Mouse (Mus musculus): Measurements from ENCODE around the gene Rpl13a. TPM values are rescaled to one million over a fixed set of nuclear protein-coding genes. Genes with fewer than 3 reads are reported as not detected.
"Not testable (repeated sequence)": the region's sequence is repeated elsewhere in the genome, so short reads cannot be mapped to it uniquely, and the experiment has no call there.

The Rpl13a gene
- polyA plus RNA-seq (2014; fragmentation: Nextera tagmentation; extraction: Ambion mirVana) = 1,416 and 1,603 TPM in 2 replicates

- peak; percentile 95 for ATAC-seq (ENCODE audit: low FRiP score, low TSS enrichment)
- H3K9ac ChIP-seq (ENCODE audit: low read depth, low read length) = peak within 1 kb of the TSS; percentile 100
- peak within 1 kb of the TSS; percentile 94 for H3K4me2 ChIP-seq (replicated peaks; ENCODE audit: low read depth, low read length)
- peak within 1 kb of the TSS; percentile 95 for H3K27ac ChIP-seq (ENCODE audit: low read depth, low read length)
- H3K27me3 ChIP-seq (ENCODE audit: control insufficient read depth, insufficient read depth, low read length) = no peaks in the 10 kb centered on the region
- 0% methylated on average over 48 of the region's 48 CpGs for WGBS
- peaks cover 27% of the 10 kb centered on the region for H3K36me3 ChIP-seq (ENCODE audit: control insufficient read depth, insufficient read depth, low read length)
- H3K9me3 ChIP-seq (ENCODE audit: control insufficient read depth, low read length) = no peaks in the 10 kb centered on the region
- H3K4me1 ChIP-seq (ENCODE audit: control insufficient read depth, insufficient read depth, low read length) = peaks cover 22% of the 10 kb centered on the region
- H3K4me3 ChIP-seq (ENCODE audit: low read length) = peak within 1 kb of the TSS; percentile 99
Observed at GRCm38 (mm10) chr7:45128624-45129246, at the start of gene Rpl13a. Rpl13a (minus strand) TSS chr7:45128761.

GRCm38 (mm10) chr7:45176356-45176755 lies 47.8 kb upstream of the Rpl13a start:
- Histone ChIP-seq H3K36me3 (ENCODE audit: control insufficient read depth, insufficient read depth, low read length) (no peaks in the 10 kb centered on the region), H3K4me2 (replicated peaks; ENCODE audit: low read depth, low read length) (peak overlapping the region; percentile 26), H3K4me3 (ENCODE audit: low read length) (peak overlapping the region; percentile 21), H3K9me3 (ENCODE audit: control insufficient read depth, low read length) (no peaks in the 10 kb centered on the region), H3K4me1 (ENCODE audit: control insufficient read depth, insufficient read depth, low read length) (peaks cover 5% of the 10 kb centered on the region; the same call in 1 of the 2 replicates), H3K9ac (ENCODE audit: low read depth, low read length) (0 out of 2 replicates have a peak overlapping the region, but pooled peaks have one; percentile 7), H3K27ac (ENCODE audit: low read depth, low read length) (no peak overlapping the region), H3K27me3 (ENCODE audit: control insufficient read depth, insufficient read depth, low read length) (peaks cover 79% of the 10 kb centered on the region)
- ATAC-seq (ENCODE audit: low FRiP score, low TSS enrichment) = no peak
- WGBS = 2% methylated on average over 30 of the region's 31 CpGs

- peaks cover 5% of the 10 kb centered on the region; the same call in 1 of the 2 replicates for H3K4me1 ChIP-seq (ENCODE audit: control insufficient read depth, insufficient read depth, low read length)
- 3% methylated on average over 19 of the region's 23 CpGs for WGBS
- H3K4me2 ChIP-seq (replicated peaks; ENCODE audit: low read depth, low read length) = peak overlapping the region; percentile 26
- 0 out of 2 replicates have a peak overlapping the region, but pooled peaks have one; percentile 7 for H3K9ac ChIP-seq (ENCODE audit: low read depth, low read length)
- H3K27me3 ChIP-seq (ENCODE audit: control insufficient read depth, insufficient read depth, low read length) = peaks cover 75% of the 10 kb centered on the region
- H3K4me3 ChIP-seq (ENCODE audit: low read length) = peak overlapping the region; percentile 21
- no peaks in the 10 kb centered on the region for H3K36me3 ChIP-seq (ENCODE audit: control insufficient read depth, insufficient read depth, low read length)
- no peak for ATAC-seq (ENCODE audit: low FRiP score, low TSS enrichment)
- no peak overlapping the region for H3K27ac ChIP-seq (ENCODE audit: low read depth, low read length)
- H3K9me3 ChIP-seq (ENCODE audit: control insufficient read depth, low read length) = no peaks in the 10 kb centered on the region; the same call in 1 of the 2 replicates
Observed at GRCm38 (mm10) chr7:45175929-45176328, 47.4 kb upstream of the Rpl13a start.

- Histone ChIP-seq H3K9ac (ENCODE audit: low read depth, low read length) (no peak overlapping the region), H3K4me2 (replicated peaks; ENCODE audit: low read depth, low read length) (no peak overlapping the region), H3K4me1 (ENCODE audit: control insufficient read depth, insufficient read depth, low read length) (peaks cover 5% of the 10 kb centered on the region; the same call in 1 of the 2 replicates), H3K27ac (ENCODE audit: low read depth, low read length) (no peak overlapping the region), H3K36me3 (ENCODE audit: control insufficient read depth, insufficient read depth, low read length) (no peaks in the 10 kb centered on the region), H3K9me3 (ENCODE audit: control insufficient read depth, low read length) (peaks cover 2% of the 10 kb centered on the region), H3K27me3 (ENCODE audit: control insufficient read depth, insufficient read depth, low read length) (peaks cover 69% of the 10 kb centered on the region), H3K4me3 (ENCODE audit: low read length) (no peak overlapping the region)
- 2% methylated on average over 13 of the region's 13 CpGs for WGBS
- ATAC-seq (ENCODE audit: low FRiP score, low TSS enrichment) = no peak
Observed at GRCm38 (mm10) chr7:45175398-45175797, 46.8 kb upstream of the Rpl13a start.

GRCm38 (mm10) chr7:45174567-45175280 lies 46.2 kb upstream of the Rpl13a start:
- 3% methylated on average over 28 of the region's 29 CpGs for WGBS
- Histone ChIP-seq H3K4me1 (ENCODE audit: control insufficient read depth, insufficient read depth, low read length) (peaks cover 5% of the 10 kb centered on the region; the same call in 1 of the 2 replicates), H3K4me2 (replicated peaks; ENCODE audit: low read depth, low read length) (0 out of 2 replicates have a peak overlapping the region, but pooled peaks have one; percentile 4), H3K27ac (ENCODE audit: low read depth, low read length) (no peak overlapping the region), H3K36me3 (ENCODE audit: control insufficient read depth, insufficient read depth, low read length) (no peaks in the 10 kb centered on the region), H3K4me3 (ENCODE audit: low read length) (no peak overlapping the region), H3K9ac (ENCODE audit: low read depth, low read length) (no peak overlapping the region), H3K9me3 (ENCODE audit: control insufficient read depth, low read length) (peaks cover 9% of the 10 kb centered on the region), H3K27me3 (ENCODE audit: control insufficient read depth, insufficient read depth, low read length) (peaks cover 63% of the 10 kb centered on the region)
- no peak for ATAC-seq (ENCODE audit: low FRiP score, low TSS enrichment)

- H3K4me1 ChIP-seq (ENCODE audit: control insufficient read depth, insufficient read depth, low read length); H3K4me2 ChIP-seq (replicated peaks; ENCODE audit: low read depth, low read length); H3K27ac ChIP-seq (ENCODE audit: low read depth, low read length); H3K36me3 ChIP-seq (ENCODE audit: control insufficient read depth, insufficient read depth, low read length); H3K9ac ChIP-seq (ENCODE audit: low read depth, low read length); ATAC-seq (ENCODE audit: low FRiP score, low TSS enrichment); H3K4me3 ChIP-seq (ENCODE audit: low read length): not testable (repeated sequence)
- Histone ChIP-seq H3K27me3 (ENCODE audit: control insufficient read depth, insufficient read depth, low read length) (peaks cover 61% of the 10 kb centered on the region), H3K9me3 (ENCODE audit: control insufficient read depth, low read length) (peaks cover 18% of the 10 kb centered on the region)
- WGBS = 76% methylated on average over 1 of the region's 1 CpGs
Observed at GRCm38 (mm10) chr7:45173772-45174171, 45.2 kb upstream of the Rpl13a start.

GRCm38 (mm10) chr7:45172974-45173373 lies 44.4 kb upstream of the Rpl13a start:
- Histone ChIP-seq H3K4me3 (ENCODE audit: low read length) (no peak overlapping the region), H3K27me3 (ENCODE audit: control insufficient read depth, insufficient read depth, low read length) (peaks cover 61% of the 10 kb centered on the region), H3K36me3 (ENCODE audit: control insufficient read depth, insufficient read depth, low read length) (no peaks in the 10 kb centered on the region), H3K9me3 (ENCODE audit: control insufficient read depth, low read length) (peaks cover 20% of the 10 kb centered on the region), H3K9ac (ENCODE audit: low read depth, low read length) (no peak overlapping the region), H3K27ac (ENCODE audit: low read depth, low read length) (no peak overlapping the region), H3K4me1 (ENCODE audit: control insufficient read depth, insufficient read depth, low read length) (peaks cover 5% of the 10 kb centered on the region; the same call in 1 of the 2 replicates), H3K4me2 (replicated peaks; ENCODE audit: low read depth, low read length) (no peak overlapping the region)
- WGBS = 62% methylated on average over 7 of the region's 7 CpGs
- no peak for ATAC-seq (ENCODE audit: low FRiP score, low TSS enrichment)

GRCm38 (mm10) chr7:45169495-45169894 lies 40.9 kb upstream of the Rpl13a start:
- Histone ChIP-seq H3K4me1 (ENCODE audit: control insufficient read depth, insufficient read depth, low read length) (no peaks in the 10 kb centered on the region), H3K27ac (ENCODE audit: low read depth, low read length) (no peak overlapping the region), H3K4me3 (ENCODE audit: low read length) (no peak overlapping the region), H3K27me3 (ENCODE audit: control insufficient read depth, insufficient read depth, low read length) (peaks cover 60% of the 10 kb centered on the region), H3K4me2 (replicated peaks; ENCODE audit: low read depth, low read length) (no peak overlapping the region), H3K9ac (ENCODE audit: low read depth, low read length) (no peak overlapping the region), H3K36me3 (ENCODE audit: control insufficient read depth, insufficient read depth, low read length) (no peaks in the 10 kb centered on the region), H3K9me3 (ENCODE audit: control insufficient read depth, low read length) (peaks cover 20% of the 10 kb centered on the region)
- 91% methylated on average over 3 of the region's 3 CpGs for WGBS
- ATAC-seq (ENCODE audit: low FRiP score, low TSS enrichment) = no peak

- Histone ChIP-seq H3K9ac (ENCODE audit: low read depth, low read length) (no peak overlapping the region), H3K4me3 (ENCODE audit: low read length) (no peak overlapping the region), H3K27ac (ENCODE audit: low read depth, low read length) (no peak overlapping the region), H3K36me3 (ENCODE audit: control insufficient read depth, insufficient read depth, low read length) (no peaks in the 10 kb centered on the region), H3K27me3 (ENCODE audit: control insufficient read depth, insufficient read depth, low read length) (peaks cover 62% of the 10 kb centered on the region), H3K9me3 (ENCODE audit: control insufficient read depth, low read length) (peaks cover 20% of the 10 kb centered on the region), H3K4me2 (replicated peaks; ENCODE audit: low read depth, low read length) (no peak overlapping the region), H3K4me1 (ENCODE audit: control insufficient read depth, insufficient read depth, low read length) (peaks cover 3% of the 10 kb centered on the region; the same call in 1 of the 2 replicates)
- 6% methylated on average over 24 of the region's 24 CpGs for WGBS
- ATAC-seq (ENCODE audit: low FRiP score, low TSS enrichment) = no peak
Observed at GRCm38 (mm10) chr7:45168656-45169055, 40.1 kb upstream of the Rpl13a start.

Measured in kidney, embryonic 14.5 days (tissue).